Mouse (Mus musculus) testis, adult 2 months (tissue): ENCODE results near the gene Noto.

Experiments used
- CTCF ChIP-seq: fragments of 200-500 bp; IDR thresholded peaks from 2 replicates; pipeline ENCODE4 v1.5.1; 2012; ENCODE audit warnings: low read depth, mild to moderate bottlenecking, inconsistent platforms, low read length, moderate library complexity; ENCODE audit not compliant: control insufficient read depth, insufficient read depth, insufficient replicate concordance
- POLR2A ChIP-seq: fragments of 200-500 bp; IDR thresholded peaks from 2 replicates; pipeline ENCODE4 v1.6.1; 2012; ENCODE audit warnings: low read depth, mild to moderate bottlenecking, inconsistent platforms, low read length, moderate library complexity; ENCODE audit not compliant: control insufficient read depth

DNA sequence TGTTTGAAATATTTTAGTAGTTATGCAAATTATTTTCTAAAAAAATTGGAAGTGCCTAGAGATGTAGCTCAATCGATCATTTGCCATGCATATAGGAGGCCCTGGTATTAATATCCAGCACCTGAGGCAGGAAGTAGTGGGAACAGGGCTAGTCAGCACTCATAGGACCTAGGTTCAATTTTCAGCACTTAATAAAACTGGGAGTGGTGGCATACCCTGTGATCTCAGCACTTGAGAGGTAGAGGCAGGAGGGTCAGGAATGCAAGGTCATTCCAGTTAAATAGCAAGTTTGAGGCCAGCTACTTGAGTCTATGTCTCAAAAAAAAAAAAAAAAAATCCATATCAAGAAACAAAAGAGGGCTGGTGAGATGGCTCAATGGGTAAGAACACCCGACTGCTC lies 4.5 kb upstream of the Noto start:
- TF ChIP-seq CTCF (no peak), POLR2A (no peak)
